Mouse (Mus musculus): ENCODE measurements around the gene Rgcc. TPM values are rescaled to one million over a fixed set of nuclear protein-coding genes. Genes with fewer than 3 reads are reported as not detected.

The Rgcc gene
- total RNA-seq, 4 experiments from 2014 or later: 32.2 to 35.0 (median 33.7) TPM

- DNase-seq (ENCODE audit: low spot score in 2 of 2): peak; percentile 46 to 65
Observed at GRCm38 (mm10) chr14:79300641-79301350, 649 bp downstream of the Rgcc start.

GRCm38 (mm10) chr14:79299796-79300195 lies 1.6 kb downstream of the Rgcc start:
- DNase-seq (ENCODE audit: low spot score in 2 of 2): peak in 1 of 2 experiments; percentile 30

- no peak for DNase-seq (ENCODE audit: low spot score in 2 of 2)
Observed at GRCm38 (mm10) chr14:79299230-79299629, 2.2 kb downstream of the Rgcc start.

- DNase-seq (ENCODE audit: low spot score in 2 of 2): no peak
Observed at GRCm38 (mm10) chr14:79298314-79298992, 3.0 kb downstream of the Rgcc start.

- DNase-seq (ENCODE audit: low spot score in 2 of 2): no peak
Observed at GRCm38 (mm10) chr14:79296836-79297235, 4.6 kb downstream of the Rgcc start.

GRCm38 (mm10) chr14:79296201-79296600 lies 5.2 kb downstream of the Rgcc start:
- no peak for DNase-seq (ENCODE audit: low spot score in 2 of 2)

GRCm38 (mm10) chr14:79295579-79295978 lies 5.9 kb downstream of the Rgcc start:
- DNase-seq (ENCODE audit: low spot score in 2 of 2): no peak

- no peak for DNase-seq (ENCODE audit: low spot score in 2 of 2)
Observed at GRCm38 (mm10) chr14:79294950-79295349, 6.5 kb downstream of the Rgcc start.

GRCm38 (mm10) chr14:79294051-79294814 lies 7.2 kb downstream of the Rgcc start:
- no peak for DNase-seq (ENCODE audit: low spot score in 2 of 2)

GRCm38 (mm10) chr14:79293119-79293780 lies 8.2 kb downstream of the Rgcc start:
- DNase-seq (ENCODE audit: low spot score in 2 of 2): no peak

- no peak for DNase-seq (ENCODE audit: low spot score in 2 of 2)
Observed at GRCm38 (mm10) chr14:79291629-79292028, 9.8 kb downstream of the Rgcc start.

- DNase-seq (ENCODE audit: low spot score in 2 of 2): no peak
Observed at GRCm38 (mm10) chr14:79290683-79291425, 10.6 kb downstream of the Rgcc start.

- DNase-seq (ENCODE audit: low spot score in 2 of 2): no peak
Observed at GRCm38 (mm10) chr14:79289909-79290308, 11.5 kb downstream of the Rgcc start.

- no peak for DNase-seq (ENCODE audit: low spot score in 2 of 2)
Observed at GRCm38 (mm10) chr14:79288280-79288679, 13.2 kb downstream of the Rgcc start.

- no peak for DNase-seq (ENCODE audit: low spot score in 2 of 2)
Observed at GRCm38 (mm10) chr14:79287251-79287863, 14.1 kb downstream of the Rgcc start.

GRCm38 (mm10) chr14:79285549-79285948 lies 15.9 kb downstream of the Rgcc start:
- no peak for DNase-seq (ENCODE audit: low spot score in 2 of 2)

GRCm38 (mm10) chr14:79284616-79285015 lies 16.8 kb downstream of the Rgcc start:
- no peak for DNase-seq (ENCODE audit: low spot score in 2 of 2)

GRCm38 (mm10) chr14:79283952-79284351 lies 17.5 kb downstream of the Rgcc start:
- no peak for DNase-seq (ENCODE audit: low spot score in 2 of 2)

GRCm38 (mm10) chr14:79281894-79282553 lies 19.4 kb downstream of the Rgcc start:
- DNase-seq (ENCODE audit: low spot score in 2 of 2): no peak

GRCm38 (mm10) chr14:79280456-79280855 lies 21.0 kb downstream of the Rgcc start:
- DNase-seq (ENCODE audit: low spot score in 2 of 2): no peak

Data from left cerebral cortex, adult 8-10 months (tissue).